Mouse (Mus musculus) thymus, adult 2 months (tissue): ENCODE data around the gene Shank2. TPM values are rescaled to one million over a fixed set of nuclear protein-coding genes. Genes with fewer than 3 reads are reported as not detected.
A peak's percentile ranks its signal among the peaks of the same experiment; 100 is the strongest.

ENCODE experiments used
- DNase-seq: peaks from one replicate; pipeline ENCODE4 v3.0.0; 2021
- H3K27ac ChIP-seq: fragments of 200-500 bp; 2 replicates; pipeline ENCODE4 v1.5.1; 2012; ENCODE audit warnings: low read length, control low read depth; ENCODE audit not compliant: control insufficient read depth, insufficient read depth
- H3K27me3 ChIP-seq: fragments of 200-500 bp; 2 replicates; pipeline ENCODE4 v1.6.1; 2012; ENCODE audit warnings: mild to moderate bottlenecking, low read length, moderate library complexity, mixed read lengths; ENCODE audit not compliant: control insufficient read depth, insufficient read depth
- H3K36me3 ChIP-seq: fragments of 200-500 bp; 2 replicates; pipeline ENCODE4 v1.6.1; 2012; ENCODE audit warnings: mild to moderate bottlenecking, low read length, moderate library complexity; ENCODE audit not compliant: control insufficient read depth, insufficient read depth
- H3K4me1 ChIP-seq: fragments of 200-500 bp; replicated peaks from 2 replicates; pipeline ENCODE4 v1.6.1; 2012; ENCODE audit warnings: low read length; ENCODE audit not compliant: control insufficient read depth, insufficient read depth
- H3K4me3 ChIP-seq: fragments of 200-500 bp; 2 replicates; pipeline ENCODE4 v1.5.1; 2012; ENCODE audit warnings: mild to moderate bottlenecking, low read length, control low read depth, moderate library complexity; ENCODE audit not compliant: control insufficient read depth, insufficient read depth
- CTCF ChIP-seq: fragments of 200-500 bp; IDR thresholded peaks from 2 replicates; pipeline ENCODE4 v1.5.1; 2012; ENCODE audit warnings: mild to moderate bottlenecking, control low read depth, low read length, moderate library complexity, borderline replicate concordance; ENCODE audit not compliant: control insufficient read depth, poor library complexity, insufficient read depth; ENCODE audit errors: extremely low read depth
- POLR2A ChIP-seq: fragments of 200-500 bp; IDR thresholded peaks from 2 replicates; pipeline ENCODE4 v1.6.1; 2012; ENCODE audit warnings: mild to moderate bottlenecking, low read length, control low read depth, moderate library complexity; ENCODE audit not compliant: control insufficient read depth, poor library complexity, insufficient read depth; ENCODE audit errors: extremely low read depth
- WGBS: fragments of 180-500 bp; shearing (Covaris S2); methylation state at CpG from one replicate; pipeline ENCODE4 v1.1.7; 2018; 5-methylcytosine and 5-hydroxymethylcytosine counted together
- polyA plus RNA-seq: library from polyadenylated mRNA; depleted of rRNA; stranded (reverse); fragments of >200 nt; gene quantifications from 2 replicates; pipeline ENCODE4 v1.2.3, GENCODE M21; 2012

The Shank2 gene
- polyA plus RNA-seq, 1 experiment = 2.8 TPM

- WGBS = 88% methylated on average over 2 of the region's 2 CpGs
- no peak overlapping the region for H3K27ac ChIP-seq
- no peaks in the 10 kb centered on the region for H3K36me3 ChIP-seq
- DNase-seq = no peak
- H3K4me1 ChIP-seq = no peaks in the 10 kb centered on the region
- no peaks in the 10 kb centered on the region for H3K27me3 ChIP-seq
- TF ChIP-seq POLR2A (no peak), CTCF (no peak)
- H3K4me3 ChIP-seq = no peak overlapping the region
Measured at GRCm38 (mm10) chr7:144432920-144433319, 431.2 kb downstream of the Shank2 start.

GRCm38 (mm10) chr7:144438811-144439210 is 437.1 kb downstream of the Shank2 start:
- DNase-seq = no peak
- TF ChIP-seq POLR2A (no peak), CTCF (no peak)
- H3K27ac ChIP-seq = no peak overlapping the region
- 98% methylated on average over 7 of the region's 7 CpGs for WGBS
- no peaks in the 10 kb centered on the region for H3K36me3 ChIP-seq
- H3K4me3 ChIP-seq = no peak overlapping the region
- H3K4me1 ChIP-seq = no peaks in the 10 kb centered on the region
- no peaks in the 10 kb centered on the region for H3K27me3 ChIP-seq

- no peak for DNase-seq
- 57% methylated on average over 11 of the region's 11 CpGs for WGBS
- H3K36me3 ChIP-seq = no peaks in the 10 kb centered on the region
- H3K27ac ChIP-seq = no peak overlapping the region
- no peak overlapping the region for H3K4me3 ChIP-seq
- peaks cover 8% of the 10 kb centered on the region for H3K4me1 ChIP-seq
- H3K27me3 ChIP-seq = no peaks in the 10 kb centered on the region
- TF ChIP-seq POLR2A (no peak), CTCF (no peak)
Measured at GRCm38 (mm10) chr7:144441466-144441865, 439.7 kb downstream of the Shank2 start.

- TF ChIP-seq POLR2A (0 out of 2 replicates have a peak, but pooled peaks have one; percentile 10), CTCF (no peak)
- no peaks in the 10 kb centered on the region for H3K36me3 ChIP-seq
Measured at GRCm38 (mm10) chr7:144441976-144442375, 440.2 kb downstream of the Shank2 start.

GRCm38 (mm10) chr7:144444788-144445187 is 443.1 kb downstream of the Shank2 start:
- Histone ChIP-seq H3K36me3 (no peaks in the 10 kb centered on the region), H3K27ac (no peak overlapping the region), H3K4me3 (no peak overlapping the region), H3K4me1 (peaks cover 29% of the 10 kb centered on the region), H3K27me3 (no peaks in the 10 kb centered on the region)
- TF ChIP-seq CTCF (no peak), POLR2A (no peak)
- 4% methylated on average over 7 of the region's 7 CpGs for WGBS
- peak; percentile 64 for DNase-seq

More at GRCm38 (mm10) chr7:144441976-144442375, 440.2 kb downstream of the Shank2 start:
- DNase-seq = no peak
- H3K27ac ChIP-seq = no peak overlapping the region
- no peaks in the 10 kb centered on the region for H3K27me3 ChIP-seq
- H3K4me1 ChIP-seq = peaks cover 13% of the 10 kb centered on the region
- 39% methylated on average over 4 of the region's 4 CpGs for WGBS
- no peak overlapping the region for H3K4me3 ChIP-seq

GRCm38 (mm10) chr7:144447146-144447545 is 445.4 kb downstream of the Shank2 start:
- TF ChIP-seq POLR2A (no peak), CTCF (no peak)
- Histone ChIP-seq H3K4me1 (peaks cover 31% of the 10 kb centered on the region), H3K4me3 (no peak overlapping the region), H3K36me3 (no peaks in the 10 kb centered on the region), H3K27me3 (no peaks in the 10 kb centered on the region), H3K27ac (no peak overlapping the region)
- 0% methylated on average over 3 of the region's 3 CpGs for WGBS
- DNase-seq = peak; percentile 50

GRCm38 (mm10) chr7:144448186-144448585 is 446.5 kb downstream of the Shank2 start:
- no peaks in the 10 kb centered on the region for H3K36me3 ChIP-seq
- 19% methylated on average over 1 of the region's 1 CpGs for WGBS

More at GRCm38 (mm10) chr7:144448186-144448585, 446.5 kb downstream of the Shank2 start:
- DNase-seq = no peak
- peaks cover 31% of the 10 kb centered on the region for H3K4me1 ChIP-seq
- no peak overlapping the region for H3K27ac ChIP-seq
- TF ChIP-seq CTCF (no peak), POLR2A (no peak)
- H3K4me3 ChIP-seq = no peak overlapping the region
- H3K27me3 ChIP-seq = no peaks in the 10 kb centered on the region
